ENCODE assay signal across 8 mouse cellular contexts in genomic region chr5:136170512-136171362, GRCm38 (mm10). TPM values are rescaled to one million over a fixed set of nuclear protein-coding genes. Genes with fewer than 3 reads are reported as not detected.
DNase-seq lines count a peak whose midpoint lies in the region; ATAC-seq lines count a peak whose summit lies in the region.

Orai2 (minus strand) TSS chr5:136170713.

- H3K36me3 ChIP-seq in embryonic facial prominence, embryonic 10.5 days (replicated peaks) = peaks cover 14% of the 10 kb centered on the region; the same call in 1 of the 2 replicates
- no peaks in the 10 kb centered on the region for H3K36me3 ChIP-seq in intestine, embryonic 16.5 days (ENCODE audit: control insufficient read depth, insufficient read depth, low read length)

- intact Hi-C loops in left cerebral cortex, postnatal 25 days (cut with DNase I) = loop anchor here (1.0 to 2.0 kb wide), 2 partner anchors 12 to 34 kb away; partner anchors contain the start of genes Alkbh4 and Lrwd1

- peaks cover 21% of the 10 kb centered on the region for H3K4me1 ChIP-seq in embryonic facial prominence, embryonic 10.5 days
- H3K4me1 ChIP-seq in intestine, embryonic 16.5 days (ENCODE audit: control insufficient read depth, insufficient read depth, low read length) = peaks cover 29% of the 10 kb centered on the region

- peak; percentile 84 for DNase-seq in adrenal gland, postnatal 10 days
- DNase-seq in embryonic facial prominence, embryonic 10.5 days (ENCODE audit: low spot score) = peak; percentile 91
- DNase-seq in gonadal fat pad, adult 2 months (ENCODE audit: low read depth) = no peak
- DNase-seq in left cerebral cortex, postnatal 25 days (ENCODE audit: low spot score in 2 of 2) = peak; percentile 87 to 88
- peak; percentile 80 for DNase-seq in mesoderm, embryonic 11.5 days (ENCODE audit: low read depth, low spot score)
- peak; percentile 79 to 82 for DNase-seq in right cerebral cortex, postnatal 36 days (ENCODE audit: low spot score in 2 of 2)
- DNase-seq in urinary bladder, postnatal 4 days (ENCODE audit: low spot score in 2 of 2) = peak; percentile 70 to 80

- WGBS in embryonic facial prominence, embryonic 10.5 days = 7% methylated on average over 49 of the region's 49 CpGs
- 2% methylated on average over 44 of the region's 49 CpGs for WGBS in intestine, embryonic 16.5 days

- peak within 1 kb of the TSS; percentile 64 for H3K4me3 ChIP-seq in embryonic facial prominence, embryonic 10.5 days
- H3K4me3 ChIP-seq in intestine, embryonic 16.5 days (ENCODE audit: low read length) = peak within 1 kb of the TSS; percentile 68

- ATAC-seq in intestine, embryonic 16.5 days = peak; percentile 77

- peak within 1 kb of the TSS; percentile 73 for H3K9ac ChIP-seq in intestine, embryonic 16.5 days (ENCODE audit: low read depth, low read length)

- H3K27me3 ChIP-seq in embryonic facial prominence, embryonic 10.5 days (replicated peaks; ENCODE audit: low read depth, poor library complexity, severe bottlenecking) = peaks cover 7% of the 10 kb centered on the region; the same call in 1 of the 2 replicates
- no peaks in the 10 kb centered on the region for H3K27me3 ChIP-seq in intestine, embryonic 16.5 days (replicated peaks; ENCODE audit: control insufficient read depth, insufficient read depth, low read length)

- H3K9me3 ChIP-seq in embryonic facial prominence, embryonic 10.5 days = peaks cover 6% of the 10 kb centered on the region; the same call in 1 of the 2 replicates
- H3K9me3 ChIP-seq in intestine, embryonic 16.5 days (ENCODE audit: control insufficient read depth, low read length) = 0 out of 2 replicates have a peak, but pooled peaks cover 4% of the 10 kb centered on the region

- H3K4me2 ChIP-seq in intestine, embryonic 16.5 days (ENCODE audit: low read depth, low read length) = peak within 1 kb of the TSS; percentile 97

- H3K27ac ChIP-seq in embryonic facial prominence, embryonic 10.5 days (replicated peaks) = peak within 1 kb of the TSS; percentile 75
- peak within 1 kb of the TSS; percentile 18 for H3K27ac ChIP-seq in intestine, embryonic 16.5 days (ENCODE audit: low read length)

RNA-seq across cellular contexts. Expression of gene Orai2, which starts in this region (rescaled TPM):
- total RNA-seq in adrenal gland, postnatal 10 days (2021) = 1 to 10 TPM; 5.1 to 6.6 TPM
- polyA plus RNA-seq in embryonic facial prominence, embryonic 10.5 days (2016; fragmentation: Nextera tagmentation; extraction: Ambion mirVana) = 7.4 and 8.2 TPM in 2 replicates
- polyA plus RNA-seq in gonadal fat pad, adult 2 months (2012; rRNA removed) = 9.3 and 10.0 TPM in 2 replicates
- polyA plus RNA-seq in intestine, embryonic 16.5 days (2015; fragmentation: Nextera tagmentation; extraction: Ambion mirVana) = 6.3 and 7.1 TPM in 2 replicates
- total RNA-seq in left cerebral cortex, postnatal 25 days (2021) = 10 to 100 TPM; 57.1 to 60.1 TPM

Comparison
In these comparisons a context has a peak if more than half of its experiments do, and no peak if none do; other contexts are left out.
1. RNA of gene Orai2 (total RNA-seq): 57.1 to 60.1 TPM in left cerebral cortex, postnatal 25 days; 5.1 to 6.6 TPM in adrenal gland, postnatal 10 days; every median in the first group is over 4 times any median in the second.